Mouse (Mus musculus) embryonic fibroblast, embryonic 13.5 days (primary cell): Measurements from ENCODE around the gene Llgl2.

ENCODE experiments used
- CTCF ChIP-seq: IDR thresholded peaks from 2 replicates; pipeline ENCODE4 v1.5.1; 2011; ENCODE audit warnings: mild to moderate bottlenecking, control low read depth, low read length, moderate library complexity, borderline replicate concordance; ENCODE audit not compliant: insufficient read depth
- POLR2A ChIP-seq: IDR thresholded peaks from 2 replicates; pipeline ENCODE4 v1.6.1; 2011; ENCODE audit warnings: low read depth, mild to moderate bottlenecking, control low read depth, low read length, moderate library complexity

DNA sequence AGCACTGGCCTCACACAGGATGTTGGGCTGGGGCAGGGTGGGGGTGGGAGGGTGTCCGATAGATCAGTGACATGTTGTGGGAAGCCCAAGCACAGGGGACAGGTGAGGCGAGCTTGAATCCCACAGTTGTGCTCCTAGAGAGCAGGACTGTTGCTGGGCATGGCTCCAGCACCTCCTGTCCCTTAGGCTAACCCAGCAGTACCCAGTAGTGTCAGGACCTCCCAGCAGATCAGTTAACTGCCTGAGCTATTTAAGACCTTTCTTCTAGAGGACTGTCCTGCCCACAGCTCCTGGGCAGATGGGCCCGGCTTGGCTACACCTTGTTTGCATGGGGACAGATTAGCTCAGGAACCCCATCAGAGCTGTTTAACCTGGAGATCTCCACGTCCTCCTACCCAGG, 5.2 kb downstream of the Llgl2 start:
- TF ChIP-seq POLR2A (no peak), CTCF (no peak)
